Mouse (Mus musculus) kidney, adult 2 months (tissue): Measurements from ENCODE around the gene Camkk2. TPM values are rescaled to one million over a fixed set of nuclear protein-coding genes. Genes with fewer than 3 reads are reported as not detected.

Experiments
- DNase-seq: peaks from one replicate; pipeline ENCODE4 v3.0.0; 2021
- H3K27ac ChIP-seq: fragments of 200-500 bp; 2 replicates; pipeline ENCODE4 v1.5.1; 2012; ENCODE audit warnings: low read depth, low read length, control low read depth, inconsistent platforms; ENCODE audit not compliant: insufficient read depth
- H3K27me3 ChIP-seq: fragments of 200-500 bp; replicated peaks from 2 replicates; pipeline ENCODE4 v1.6.1; 2012; ENCODE audit warnings: mild to moderate bottlenecking, moderate library complexity, low read length, inconsistent platforms; ENCODE audit not compliant: control insufficient read depth, insufficient read depth
- H3K36me3 ChIP-seq: fragments of 200-500 bp; 2 replicates; pipeline ENCODE4 v1.6.1; 2012; ENCODE audit warnings: mild to moderate bottlenecking, moderate library complexity, low read length, inconsistent platforms; ENCODE audit not compliant: control insufficient read depth, insufficient read depth
- H3K4me1 ChIP-seq: fragments of 200-500 bp; 2 replicates; pipeline ENCODE4 v1.6.1; 2011; ENCODE audit warnings: low read length; ENCODE audit not compliant: control insufficient read depth, insufficient read depth
- H3K4me3 ChIP-seq: fragments of 200-500 bp; 2 replicates; pipeline ENCODE4 v1.5.1; 2011; ENCODE audit warnings: mild to moderate bottlenecking, low read depth, low read length, control low read depth; ENCODE audit not compliant: insufficient read depth
- CTCF ChIP-seq: fragments of 200-500 bp; conservative IDR thresholded peaks from 2 replicates; pipeline ENCODE4 v1.5.1; 2011; ENCODE audit warnings: low read depth, mild to moderate bottlenecking, control low read depth, low read length, moderate library complexity, mixed read lengths; ENCODE audit not compliant: insufficient read depth, insufficient read length
- POLR2A ChIP-seq: fragments of 200-500 bp; IDR thresholded peaks from one replicate; pipeline ENCODE4 v1.6.1; 2011; ENCODE audit warnings: low read depth, low read length, control low read depth
- WGBS: fragments of 180-500 bp; shearing (Covaris S2); methylation state at CpG from one replicate; pipeline ENCODE4 v1.1.7; 2018; 5-methylcytosine and 5-hydroxymethylcytosine counted together
- polyA plus RNA-seq: library from polyadenylated mRNA; depleted of rRNA; stranded (reverse); fragments of >200 nt; gene quantifications from 2 replicates; pipeline ENCODE4 v1.2.3, GENCODE M21; 2012

The Camkk2 gene
- polyA plus RNA-seq, 1 experiment: 17.7 TPM

GRCm38 (mm10) chr5:122726595-122726994 lies 52.6 kb downstream of the Camkk2 start:
- no peak overlapping the region for H3K4me3 ChIP-seq
- no peaks in the 10 kb centered on the region for H3K4me1 ChIP-seq
- 72% methylated on average over 5 of the region's 5 CpGs for WGBS
- H3K27ac ChIP-seq: no peak overlapping the region
- H3K36me3 ChIP-seq: no peaks in the 10 kb centered on the region; the same call in 1 of the 2 replicates
- no peak for TF ChIP-seq POLR2A
- TF ChIP-seq CTCF: no peak
- no peak for DNase-seq
- H3K27me3 ChIP-seq: no peaks in the 10 kb centered on the region

- Histone ChIP-seq H3K27ac (no peak overlapping the region), H3K36me3 (no peaks in the 10 kb centered on the region; the same call in 1 of the 2 replicates), H3K27me3 (no peaks in the 10 kb centered on the region), H3K4me1 (no peaks in the 10 kb centered on the region), H3K4me3 (no peak overlapping the region)
- peak; percentile 45 for TF ChIP-seq CTCF
- no peak for TF ChIP-seq POLR2A
- WGBS: 18% methylated on average over 7 of the region's 7 CpGs
- peak; percentile 76 for DNase-seq
Observed at GRCm38 (mm10) chr5:122726068-122726467, 53.1 kb downstream of the Camkk2 start.

- no peaks in the 10 kb centered on the region for H3K4me1 ChIP-seq
- no peak overlapping the region for H3K27ac ChIP-seq
- H3K4me3 ChIP-seq: no peak overlapping the region
- 87% methylated on average over 13 of the region's 13 CpGs for WGBS
- no peak for DNase-seq
- TF ChIP-seq POLR2A: no peak
- TF ChIP-seq CTCF: no peak
- no peaks in the 10 kb centered on the region; the same call in 1 of the 2 replicates for H3K36me3 ChIP-seq
- no peaks in the 10 kb centered on the region for H3K27me3 ChIP-seq
Observed at GRCm38 (mm10) chr5:122725453-122725852, 53.8 kb downstream of the Camkk2 start.

GRCm38 (mm10) chr5:122719168-122719567 lies 60.0 kb downstream of the Camkk2 start:
- no peak overlapping the region for H3K4me3 ChIP-seq
- TF ChIP-seq POLR2A (no peak), CTCF (no peak)
- DNase-seq: no peak
- no peaks in the 10 kb centered on the region for H3K4me1 ChIP-seq
- 95% methylated on average over 8 of the region's 8 CpGs for WGBS
- no peaks in the 10 kb centered on the region for H3K36me3 ChIP-seq
- no peak overlapping the region for H3K27ac ChIP-seq
- H3K27me3 ChIP-seq: no peaks in the 10 kb centered on the region

- WGBS: 67% methylated on average over 7 of the region's 7 CpGs
- Histone ChIP-seq H3K27me3 (no peaks in the 10 kb centered on the region), H3K4me1 (no peaks in the 10 kb centered on the region), H3K36me3 (no peaks in the 10 kb centered on the region), H3K27ac (no peak overlapping the region), H3K4me3 (no peak overlapping the region)
- DNase-seq: no peak
- TF ChIP-seq POLR2A (no peak), CTCF (no peak)
Observed at GRCm38 (mm10) chr5:122718400-122718799, 60.8 kb downstream of the Camkk2 start.

GRCm38 (mm10) chr5:122716793-122717192 lies 62.4 kb downstream of the Camkk2 start:
- DNase-seq: no peak
- no peak overlapping the region for H3K4me3 ChIP-seq
- H3K36me3 ChIP-seq: no peaks in the 10 kb centered on the region
- no peaks in the 10 kb centered on the region for H3K4me1 ChIP-seq
- TF ChIP-seq POLR2A (no peak), CTCF (0 out of 2 replicates have a peak, but pooled peaks have one; percentile 16)
- WGBS: 99% methylated on average over 2 of the region's 2 CpGs
- H3K27me3 ChIP-seq: no peaks in the 10 kb centered on the region
- H3K27ac ChIP-seq: no peak overlapping the region

GRCm38 (mm10) chr5:122715723-122716122 lies 63.5 kb downstream of the Camkk2 start:
- Histone ChIP-seq H3K4me3 (no peak overlapping the region), H3K36me3 (no peaks in the 10 kb centered on the region), H3K27me3 (no peaks in the 10 kb centered on the region), H3K27ac (no peak overlapping the region), H3K4me1 (no peaks in the 10 kb centered on the region)
- DNase-seq: no peak
- WGBS: 95% methylated on average over 1 of the region's 1 CpGs
- TF ChIP-seq POLR2A (no peak), CTCF (no peak)
